Mouse (Mus musculus) c-Kit-positive CD71-positive TER-119-positive erythroid progenitor cells, embryonic 14.5 days (primary cell): ENCODE data around the gene Banf2.

Experiments
- DNase-seq: peaks from one replicate; pipeline ENCODE4 v3.0.0-alpha.2; 2013; ENCODE audit warnings: low spot score

Banf2 gene

GRCm38 (mm10) chr2:144025361-144025760, 7.5 kb upstream of the Banf2 start:
- no peak for DNase-seq

GRCm38 (mm10) chr2:144026456-144026855, 6.4 kb upstream of the Banf2 start:
- no peak for DNase-seq

GRCm38 (mm10) chr2:144030791-144031190, 2.1 kb upstream of the Banf2 start:
- no peak for DNase-seq

- DNase-seq: no peak
These were observed 11.9 kb downstream of the Banf2 start for GRCm38 (mm10) chr2:144044726-144045125.

GRCm38 (mm10) chr2:144045756-144046560, 13.1 kb downstream of the Banf2 start:
- DNase-seq: no peak

GRCm38 (mm10) chr2:144046916-144047315, 14.1 kb downstream of the Banf2 start:
- DNase-seq: no peak

GRCm38 (mm10) chr2:144050146-144050680, 17.4 kb downstream of the Banf2 start:
- DNase-seq: no peak

GRCm38 (mm10) chr2:144050861-144051260, 18.0 kb downstream of the Banf2 start:
- no peak for DNase-seq

GRCm38 (mm10) chr2:144052410-144053065, 19.7 kb downstream of the Banf2 start:
- DNase-seq: no peak

- DNase-seq: no peak
These were observed 24.9 kb downstream of the Banf2 start for GRCm38 (mm10) chr2:144057735-144058134.

- DNase-seq: no peak
These were observed 28.8 kb downstream of the Banf2 start for GRCm38 (mm10) chr2:144061701-144062100.

- no peak for DNase-seq
These were observed 32.6 kb downstream of the Banf2 start for GRCm38 (mm10) chr2:144065499-144065898.

- no peak for DNase-seq
These were observed 36.8 kb downstream of the Banf2 start for GRCm38 (mm10) chr2:144069663-144070062.

- DNase-seq: no peak
These were observed 37.6 kb downstream of the Banf2 start for GRCm38 (mm10) chr2:144070479-144070878.

GRCm38 (mm10) chr2:144072642-144073041, 39.8 kb downstream of the Banf2 start:
- no peak for DNase-seq

- no peak for DNase-seq
These were observed 41.2 kb downstream of the Banf2 start for GRCm38 (mm10) chr2:144074059-144074458.

GRCm38 (mm10) chr2:144076625-144077024, 43.8 kb downstream of the Banf2 start:
- no peak for DNase-seq

- DNase-seq: no peak
These were observed 46.0 kb downstream of the Banf2 start for GRCm38 (mm10) chr2:144078897-144079296.

GRCm38 (mm10) chr2:144086183-144086847, 53.5 kb downstream of the Banf2 start:
- no peak for DNase-seq

- no peak for DNase-seq
These were observed 55.2 kb downstream of the Banf2 start for GRCm38 (mm10) chr2:144087899-144088584.

- no peak for DNase-seq
These were observed 59.9 kb downstream of the Banf2 start for GRCm38 (mm10) chr2:144092767-144093166.

GRCm38 (mm10) chr2:144094721-144095120, 61.9 kb downstream of the Banf2 start:
- no peak for DNase-seq
